Mouse (Mus musculus) ZHBTc4 (cell line): ENCODE measurements at regions not wholly inside any gene's neighbourhood (a gene's known extent, or its start where the extent isn't known, plus 50 kb on each side); places are given as distances from the start of the nearest gene placed in this dataset.

Experiments used
- DNase-seq: peaks from one replicate; pipeline ENCODE4 v3.0.0-alpha.2; 2011; ENCODE audit warnings: low read depth, low spot score

DNA sequence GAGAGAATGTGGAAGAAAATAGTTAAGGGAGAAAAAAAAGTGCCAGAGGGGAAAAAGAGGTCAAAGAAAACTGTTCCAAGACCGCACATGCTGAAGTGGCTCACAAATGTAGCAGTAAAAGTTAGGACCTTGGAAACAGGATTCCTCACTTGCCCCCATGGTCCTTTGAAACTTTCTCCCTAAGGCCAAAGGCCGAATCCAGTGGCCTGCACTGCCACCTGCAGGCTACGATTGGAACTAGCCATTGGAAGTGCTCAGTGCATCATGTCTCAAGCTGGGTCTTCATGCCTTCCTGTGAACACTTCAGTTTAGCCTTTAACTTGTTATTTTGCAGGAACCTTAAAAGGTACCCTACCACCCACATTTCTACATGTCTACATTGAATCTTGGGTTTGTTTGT lies 56.3 kb upstream of the Mctp2 start:
- peak; percentile 83 for DNase-seq

DNA sequence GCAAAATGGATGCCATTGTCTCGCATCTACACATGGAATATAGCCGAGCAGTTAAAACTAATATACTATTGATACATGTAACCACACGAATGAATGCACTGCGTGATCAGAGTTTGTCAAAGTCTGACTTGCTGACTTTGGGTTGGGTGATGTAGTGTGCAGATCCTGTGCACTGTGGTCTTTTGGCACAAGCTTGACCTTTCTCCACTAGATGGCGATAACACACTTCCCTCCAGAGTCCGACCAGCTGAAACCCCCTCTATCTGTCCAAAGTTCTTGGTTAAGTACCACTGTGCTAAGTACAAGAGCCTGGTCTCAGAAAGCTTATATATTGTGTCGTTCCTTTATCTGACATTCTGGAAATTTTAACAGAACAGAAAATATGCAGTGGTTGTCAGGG lies 84.9 kb upstream of the Mctp2 start:
- peak; percentile 73 for DNase-seq

DNA sequence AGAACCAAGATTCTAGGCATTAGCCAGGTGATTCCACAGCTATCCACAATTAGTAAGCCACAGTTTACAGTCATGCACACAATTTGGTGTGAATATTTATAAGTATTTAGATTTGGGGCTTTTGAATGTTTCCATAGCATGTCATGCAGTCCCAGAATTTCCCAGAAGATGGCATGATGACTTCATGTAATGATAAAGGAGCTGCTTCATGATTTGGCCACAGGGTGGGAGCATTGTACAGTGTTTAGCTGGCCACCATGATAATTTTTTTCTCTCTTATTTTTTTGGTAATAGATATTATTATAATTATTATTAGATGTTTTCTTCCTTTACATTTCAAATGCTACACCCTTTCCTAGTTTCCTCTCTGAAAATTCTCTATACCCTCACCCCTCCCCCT lies 93.6 kb upstream of the Mctp2 start:
- peak; percentile 61 for DNase-seq

DNA sequence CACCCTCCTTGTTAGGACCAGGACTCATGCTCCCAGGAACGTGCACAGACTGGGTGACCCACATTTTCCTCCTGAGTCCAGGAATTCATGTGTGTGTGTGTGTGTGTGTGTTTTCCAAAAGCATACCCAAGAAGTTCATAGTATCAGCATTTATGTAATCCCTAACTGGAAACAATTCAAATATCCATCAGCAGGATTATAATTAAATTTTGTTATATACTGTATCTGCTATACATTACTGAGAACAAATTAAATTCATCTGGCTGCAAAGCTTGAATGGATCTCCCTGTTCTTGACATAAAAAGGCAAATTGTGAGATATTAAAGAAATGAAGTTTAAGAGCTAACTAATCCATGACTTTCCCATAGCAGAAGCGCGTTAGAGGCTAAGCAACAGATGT lies 99.7 kb upstream of the Mctp2 start:
- no peak for DNase-seq

DNA sequence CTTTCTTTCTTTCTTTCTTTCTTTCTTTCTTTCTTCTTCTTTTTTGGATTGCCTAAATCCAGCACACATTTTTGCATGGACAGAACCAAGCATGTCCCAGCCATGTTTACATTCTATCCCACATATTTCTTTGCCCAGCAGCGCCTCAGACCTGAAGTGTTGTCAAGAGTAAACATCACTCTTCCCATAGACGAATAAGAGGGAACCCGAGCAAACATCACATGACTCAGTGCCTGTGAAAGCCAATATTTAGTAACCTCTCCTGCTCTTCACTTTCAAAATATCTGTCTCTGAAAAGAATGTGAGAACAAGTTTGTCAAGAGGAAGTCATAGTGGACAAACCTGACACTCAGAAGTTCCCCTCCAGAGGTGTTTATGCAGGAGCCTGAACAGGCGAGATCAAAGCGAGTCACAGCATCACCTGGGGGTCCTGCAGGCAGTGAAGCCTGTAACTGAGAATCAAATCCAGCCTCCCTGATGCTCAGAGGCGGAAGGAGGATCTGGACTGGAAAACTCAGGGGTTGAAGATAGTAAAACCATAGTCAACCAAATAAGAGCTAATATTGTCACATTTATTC lies 102.1 kb upstream of the Mctp2 start:
- DNase-seq = no peak

- no peak for DNase-seq
Measured at GRCm38 (mm10) chr7:72438552-72438951, 132.1 kb upstream of the Mctp2 start.

GRCm38 (mm10) chr7:72442001-72442400 lies 135.6 kb upstream of the Mctp2 start:
- no peak for DNase-seq

DNA sequence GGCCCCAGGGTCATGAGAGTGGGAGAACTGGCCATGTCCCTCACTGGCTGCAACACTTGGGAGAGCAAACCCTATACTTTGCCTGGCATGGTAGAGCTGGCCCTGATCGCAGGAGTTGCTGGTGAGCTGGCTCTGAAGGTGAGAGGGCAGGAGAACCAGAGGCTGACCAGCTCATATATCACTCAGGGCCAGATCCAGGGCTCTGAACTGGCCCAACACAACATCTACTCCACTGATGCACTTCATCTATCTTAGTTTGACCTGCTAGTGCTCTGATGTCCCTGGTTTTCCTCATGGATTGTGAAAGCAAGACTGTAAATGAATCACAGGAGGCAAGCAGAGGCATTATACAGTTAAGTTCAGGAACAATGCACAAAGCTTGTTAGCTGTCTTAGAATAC lies 137.6 kb upstream of the Mctp2 start:
- no peak for DNase-seq

DNA sequence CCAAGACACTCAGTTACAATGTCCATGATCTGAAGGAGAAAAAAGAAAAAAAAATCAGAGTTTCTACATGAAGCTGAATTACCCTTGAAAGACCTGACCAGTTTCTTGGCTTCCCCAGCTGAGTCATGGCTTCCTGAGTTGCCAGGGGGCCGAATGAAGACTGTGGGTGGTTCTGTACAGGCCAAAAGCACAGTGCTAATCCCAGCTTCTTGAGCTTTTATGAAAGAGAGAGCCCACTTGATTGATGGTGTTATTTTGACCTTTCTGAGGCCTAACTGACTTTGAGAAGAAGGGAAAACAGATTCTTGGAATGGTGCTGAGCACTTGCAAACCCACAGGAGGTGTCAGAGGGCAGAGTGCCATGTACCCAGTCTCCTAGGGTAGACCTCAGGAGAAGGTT lies 138.4 kb upstream of the Mctp2 start:
- no peak for DNase-seq

GRCm38 (mm10) chr7:72446911-72447310 lies 140.5 kb upstream of the Mctp2 start:
- no peak for DNase-seq

DNA sequence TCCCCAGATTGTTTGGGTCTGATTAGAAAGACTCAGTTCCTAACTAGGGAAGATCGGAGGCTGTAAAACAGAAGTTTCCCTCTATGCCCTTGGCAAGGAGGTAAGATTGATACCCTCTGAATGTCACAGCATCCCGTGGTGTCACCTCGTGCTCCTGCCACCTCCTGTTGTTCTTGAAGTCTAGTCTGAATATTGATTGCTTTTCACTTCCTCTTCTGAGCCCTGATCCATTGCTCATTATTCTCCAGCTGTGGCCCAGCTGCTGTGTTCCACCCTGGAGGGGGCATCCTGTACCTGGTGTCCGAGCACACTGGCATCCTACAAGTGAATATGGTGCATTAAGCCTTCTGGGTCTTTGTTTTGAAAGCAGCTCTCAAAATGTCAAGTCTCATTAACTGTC lies 156.6 kb upstream of the Mctp2 start:
- no peak for DNase-seq

GRCm38 (mm10) chr7:72464658-72465057 lies 158.2 kb upstream of the Mctp2 start:
- DNase-seq = no peak

DNA sequence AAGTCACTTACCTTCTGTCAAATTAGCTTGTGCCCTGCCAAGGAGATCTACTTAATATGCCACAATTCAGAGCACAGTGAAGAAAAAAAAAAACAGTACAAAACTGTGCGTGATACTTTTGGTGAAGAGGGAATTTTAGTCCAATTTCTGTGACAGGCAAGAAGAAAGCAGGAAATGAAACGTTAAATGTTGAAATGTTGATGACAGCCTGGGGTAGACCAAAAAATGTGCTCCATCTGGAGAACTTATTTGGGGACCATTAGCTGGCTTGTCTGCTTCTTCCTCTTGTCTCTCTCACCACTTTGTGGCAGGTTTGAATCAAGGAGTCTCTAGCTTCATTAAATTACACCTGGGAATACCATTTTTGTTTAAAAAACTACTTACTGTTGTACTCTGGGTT lies 163.3 kb upstream of the Mctp2 start:
- DNase-seq = no peak

- no peak for DNase-seq
Measured at GRCm38 (mm10) chr7:72474751-72475150, 168.3 kb upstream of the Mctp2 start.

DNA sequence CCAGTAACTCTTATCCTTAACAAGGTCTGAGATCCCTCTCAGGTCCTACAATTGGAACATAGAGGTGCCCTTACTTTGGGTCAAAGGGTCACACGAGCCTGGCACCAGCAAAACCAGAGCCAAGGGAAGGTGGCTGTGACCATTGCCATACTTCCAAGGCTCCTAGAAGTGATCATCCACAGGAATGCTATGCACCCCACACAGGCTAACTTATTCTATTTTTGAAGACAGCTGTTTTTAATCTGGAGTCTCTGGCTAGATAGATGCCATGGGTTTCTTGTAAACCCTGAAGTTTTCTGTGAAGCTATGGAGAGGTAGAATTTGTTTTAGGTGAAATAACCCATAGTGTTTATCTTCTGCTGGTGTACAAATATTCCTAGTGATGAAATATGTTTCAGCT lies 172.5 kb upstream of the Mctp2 start:
- DNase-seq = no peak

DNA sequence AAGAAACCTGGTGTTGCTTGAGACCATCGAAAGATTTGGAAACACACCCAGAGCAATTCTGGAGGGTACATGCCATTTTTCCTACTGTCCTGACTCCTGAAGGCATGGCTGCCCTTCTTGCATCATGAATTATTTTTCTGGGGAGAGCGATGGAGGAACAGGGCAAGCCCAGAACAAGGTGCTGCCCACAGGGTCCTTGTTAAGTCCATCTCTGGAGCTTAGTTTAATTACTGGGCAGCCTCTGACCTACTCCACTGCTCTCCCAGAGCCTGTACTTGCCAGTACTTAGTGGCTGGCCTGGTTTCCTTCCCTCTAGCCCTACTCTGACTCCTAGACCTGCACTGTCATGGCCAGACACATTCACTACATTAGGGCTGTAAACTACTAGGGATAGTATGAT lies 174.9 kb upstream of the Mctp2 start:
- DNase-seq = no peak

DNA sequence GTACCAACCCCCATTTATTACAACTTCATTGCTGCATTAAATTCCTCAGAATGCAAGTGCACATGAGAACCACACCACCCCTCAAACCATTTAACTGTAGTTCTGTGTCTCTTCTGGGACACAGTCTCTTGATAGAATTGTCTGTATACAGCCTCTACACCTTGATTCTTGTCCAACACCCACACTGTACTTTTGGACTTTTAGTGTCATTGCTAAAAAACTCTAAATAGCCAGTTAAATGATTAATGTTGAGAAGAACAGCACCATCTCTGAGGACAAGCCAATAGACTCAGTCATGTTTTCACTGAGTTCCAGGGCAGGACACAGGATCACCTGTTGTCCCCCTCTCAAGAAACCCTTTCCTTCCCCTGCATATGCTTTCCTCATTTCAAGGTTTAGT lies 183.8 kb upstream of the Mctp2 start:
- no peak for DNase-seq

DNA sequence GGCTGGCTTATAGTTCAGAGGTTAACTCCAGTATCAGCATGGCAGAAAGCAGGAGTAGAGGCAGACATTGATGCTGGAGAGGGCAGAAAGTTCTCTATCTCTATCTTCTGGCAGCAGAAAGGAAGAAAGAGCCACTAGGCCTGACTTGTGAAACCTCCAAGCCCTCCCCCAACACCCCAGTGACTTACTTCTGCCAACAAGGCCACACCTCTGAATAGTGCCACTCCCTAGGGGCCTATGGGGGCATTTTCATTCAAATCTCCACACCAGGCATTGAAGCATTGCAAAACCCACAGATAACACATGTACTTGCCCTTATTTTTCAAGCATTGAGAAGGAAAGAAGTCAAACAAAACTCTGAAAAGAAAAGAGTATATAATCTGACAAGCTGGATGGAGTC lies 186.9 kb upstream of the Mctp2 start:
- no peak for DNase-seq

DNA sequence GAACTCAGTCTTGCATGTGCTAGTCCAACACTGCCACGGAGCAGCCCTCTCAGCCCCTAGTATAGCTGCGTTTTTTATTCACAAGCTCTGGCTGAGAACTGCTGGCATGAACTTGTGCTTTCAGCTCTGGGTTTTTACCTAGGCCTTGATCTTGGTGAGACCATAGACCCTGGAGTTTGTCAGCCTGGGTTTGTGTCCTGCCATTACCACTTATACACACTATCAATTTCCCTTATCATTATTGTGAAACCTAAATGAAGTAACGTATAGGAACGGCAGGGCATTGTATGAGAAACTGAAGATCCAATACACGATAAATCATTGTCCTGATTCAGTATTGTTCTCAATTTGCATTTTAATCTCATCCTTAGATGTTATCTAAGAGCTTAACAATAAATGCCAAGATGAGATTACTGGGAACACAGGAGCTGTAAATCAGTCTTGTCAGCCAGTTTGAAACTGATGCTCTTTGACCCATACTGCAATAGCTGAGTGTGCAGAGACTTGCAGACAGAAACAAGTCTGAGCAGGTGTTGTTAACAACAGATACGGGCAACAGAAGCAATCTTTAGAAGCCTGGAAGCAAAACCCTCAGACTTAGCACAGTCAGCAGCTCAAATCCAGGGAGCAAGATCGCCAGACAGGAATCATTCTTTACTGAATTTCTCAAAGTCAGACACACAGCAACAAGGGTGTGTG lies 190.7 kb upstream of the Mctp2 start:
- no peak for DNase-seq

DNA sequence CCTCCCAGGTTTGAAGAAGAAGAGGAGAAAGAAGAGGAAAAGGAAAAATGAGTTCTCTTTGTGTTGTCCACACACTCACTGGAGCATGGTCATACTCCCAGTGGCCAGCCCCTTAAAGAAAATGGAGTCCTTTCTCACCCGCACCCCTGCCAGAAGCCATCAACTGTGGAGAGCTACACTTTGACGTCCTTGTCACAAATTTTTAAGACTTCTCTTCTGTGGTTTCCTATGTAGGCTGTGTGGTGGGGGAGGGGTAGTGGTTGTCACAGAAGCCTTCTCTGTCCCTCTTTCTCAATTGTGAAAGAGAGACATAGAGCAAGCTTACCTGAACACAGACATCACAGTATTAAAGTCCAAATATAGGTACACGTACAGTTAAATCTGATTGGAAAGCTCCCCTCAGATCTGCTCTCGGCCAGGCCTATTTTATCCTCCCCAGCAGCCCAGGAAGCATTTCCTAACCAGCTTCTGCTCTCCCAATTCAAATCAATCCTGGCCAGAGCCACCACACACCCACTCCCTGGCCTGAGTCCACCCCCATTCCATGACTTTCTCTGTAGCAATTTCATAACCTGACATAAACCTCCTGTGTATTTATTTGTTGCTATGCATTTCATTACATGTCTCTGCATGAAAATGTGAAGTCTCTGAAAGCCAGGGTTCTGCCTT lies 192.3 kb upstream of the Mctp2 start:
- no peak for DNase-seq

GRCm38 (mm10) chr7:72499788-72500187 lies 193.4 kb upstream of the Mctp2 start:
- no peak for DNase-seq

DNA sequence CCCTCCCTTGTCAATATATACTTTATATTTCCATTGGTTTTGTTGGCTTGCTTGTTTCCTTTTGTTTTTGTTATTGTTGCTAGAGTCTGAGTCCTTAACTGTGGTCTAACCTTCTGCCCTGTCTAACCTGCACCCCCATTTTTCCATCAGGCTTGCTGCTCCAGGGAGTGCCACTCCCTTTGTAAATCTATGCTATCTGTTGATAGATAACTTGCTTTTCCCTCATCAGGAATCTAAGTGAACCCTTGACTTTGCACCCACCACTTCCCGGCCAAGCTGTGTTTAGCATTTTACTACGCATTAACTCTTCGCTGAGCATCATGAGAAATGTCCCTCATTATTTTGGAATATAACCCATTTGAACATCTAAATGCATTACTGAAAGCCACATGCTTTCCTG lies 193.8 kb upstream of the Mctp2 start:
- DNase-seq = no peak

- DNase-seq = no peak
Measured at GRCm38 (mm10) chr7:72500996-72501395, 194.6 kb upstream of the Mctp2 start.
